Mouse (Mus musculus): Measurements from ENCODE around the gene Chmp2b.

Chmp2b gene

DNA sequence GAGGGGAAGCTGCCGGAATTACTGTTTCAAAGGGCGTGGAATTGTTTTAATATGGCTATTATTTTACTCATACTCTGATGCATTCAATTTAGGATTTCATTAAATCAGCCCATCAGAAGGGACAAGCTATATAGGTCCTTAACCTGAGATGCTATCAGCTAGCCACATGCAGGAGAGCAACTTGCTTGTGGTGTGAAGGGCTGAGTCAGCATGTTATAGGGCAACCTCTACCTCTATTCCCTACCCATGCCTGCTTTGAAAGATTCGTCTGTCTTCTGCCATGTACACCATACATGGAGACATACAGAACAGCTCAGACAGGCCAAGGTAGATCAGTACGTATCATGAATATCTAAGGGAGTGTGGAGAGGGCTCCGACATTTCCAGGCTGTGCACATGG lies 35.8 kb downstream of the Chmp2b start:
- DNase-seq (ENCODE audit: low spot score in 2 of 2): no peak

DNA sequence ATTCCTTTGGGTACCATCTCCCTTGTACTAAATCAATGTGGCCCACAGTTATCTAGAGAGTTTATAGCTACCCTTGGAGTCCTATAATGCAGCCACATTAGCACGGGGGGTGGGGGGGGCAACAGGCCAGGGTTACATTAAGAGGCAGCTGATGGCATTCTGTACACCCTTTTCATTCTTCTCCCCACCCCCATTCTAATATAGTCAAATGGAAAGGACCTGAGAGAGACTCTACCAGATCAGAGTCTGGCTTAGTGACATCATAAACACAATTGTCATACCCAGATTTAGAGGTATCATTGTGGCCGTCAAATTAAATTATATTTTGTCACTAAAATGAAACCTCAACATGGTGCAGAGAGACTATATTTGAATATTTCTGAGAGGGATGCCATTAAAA lies 36.5 kb downstream of the Chmp2b start:
- no peak for DNase-seq (ENCODE audit: low spot score in 2 of 2)

- no peak for DNase-seq (ENCODE audit: low spot score in 2 of 2)
Measured at GRCm38 (mm10) chr16:65520211-65520610, 42.3 kb downstream of the Chmp2b start, which contains the start of gene Pou1f1. TSS of gene Pou1f1 (plus strand) at chr16:65520511.

DNA sequence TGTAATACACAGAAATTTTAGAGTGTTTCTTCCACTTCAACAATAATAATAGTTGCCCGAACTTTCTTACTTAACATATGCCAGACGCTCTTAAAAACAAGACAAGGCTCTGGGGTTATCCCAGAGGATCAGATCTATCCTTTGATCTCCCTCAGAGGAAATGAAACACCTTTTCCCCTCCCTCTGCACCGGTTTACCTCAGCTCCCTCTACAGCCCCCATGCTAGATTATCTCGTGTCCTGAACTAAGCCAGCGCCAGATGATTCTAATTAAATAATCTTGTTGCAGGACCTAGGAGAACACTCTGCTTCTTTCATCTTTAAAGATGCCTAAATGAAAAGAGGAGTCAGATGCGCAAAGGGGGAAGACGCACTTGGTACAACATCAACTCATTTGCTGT lies 48.3 kb downstream of the Chmp2b start:
- DNase-seq (ENCODE audit: low spot score in 2 of 2): no peak

GRCm38 (mm10) chr16:65497049-65497448 lies 65.5 kb downstream of the Chmp2b start:
- DNase-seq (ENCODE audit: low spot score in 2 of 2): peak in 1 of 2 experiments; percentile 5

- DNase-seq (ENCODE audit: low spot score in 2 of 2): no peak
Measured at GRCm38 (mm10) chr16:65496030-65496429, 66.5 kb downstream of the Chmp2b start.

Data from urinary bladder, postnatal 36 days (tissue).